Mouse (Mus musculus): ENCODE measurements around the gene Elovl7.

- no peak for TF ChIP-seq GATA1 (IDR thresholded peaks at IDR 0.05; ENCODE audit: borderline replicate concordance, low read length)
- TF ChIP-seq FLI1 (IDR thresholded peaks at IDR 0.05; ENCODE audit: low read length), result no peak
Observed at GRCm38 (mm10) chr13:108187994-108188393, 26.2 kb upstream of the Elovl7 start.

Measured in megakaryocyte, embryonic 14.5 days (primary cell).